Mouse (Mus musculus): ENCODE measurements around the gene Has3. TPM values are rescaled to one million over a fixed set of nuclear protein-coding genes. Genes with fewer than 3 reads are reported as not detected.

Gene Has3
- total and polyA plus RNA-seq, 3 experiments: 0.66 TPM; not detected in 2

- TF ChIP-seq TAL1 (conservative IDR thresholded peaks at IDR 0.05; ENCODE audit: low read depth, low read length) (no peak), POLR2AphosphoS5 (IDR thresholded peaks at IDR 0.05; ENCODE audit: insufficient replicate concordance, low read depth, low read length) (no peak), GATA1 (IDR thresholded peaks at IDR 0.05; ENCODE audit: borderline replicate concordance, low read length) (no peak), CTCF (IDR thresholded peaks at IDR 0.05; ENCODE audit: low read depth, low read length) (no peak), GATA2 (IDR thresholded peaks at IDR 0.05; ENCODE audit: borderline replicate concordance, low read depth, low read length) (no peak)
- Histone ChIP-seq H3K4me1 (ENCODE audit: insufficient read depth, low read depth, low read length) (no peaks in the 10 kb centered on the region), H3K36me3 (replicated peaks) (no peaks in the 10 kb centered on the region), H3K9me3 (replicated peaks) (no peaks in the 10 kb centered on the region), H3K4me3 (ENCODE audit: low read depth, low read length) (no peak overlapping the region), H3K27me3 (ENCODE audit: insufficient read depth, low read length) (no peaks in the 10 kb centered on the region)
- DNase-seq (ENCODE audit: low spot score) (no peak), ATAC-seq (ENCODE audit: extremely low read depth, insufficient number of reproducible peaks, low FRiP score, poor library complexity, severe bottlenecking) (no peak)
Observed at GRCm38 (mm10) chr8:106838803-106839202, 31.2 kb upstream of the Has3 start.

- H3K9me3 ChIP-seq (replicated peaks): no peaks in the 10 kb centered on the region
- ATAC-seq (ENCODE audit: extremely low read depth, insufficient number of reproducible peaks, low FRiP score, poor library complexity, severe bottlenecking) (no peak), DNase-seq (ENCODE audit: low spot score) (no peak)
- H3K4me1 ChIP-seq (ENCODE audit: insufficient read depth, low read depth, low read length): no peaks in the 10 kb centered on the region
- no peaks in the 10 kb centered on the region for H3K27me3 ChIP-seq (ENCODE audit: insufficient read depth, low read length)
- H3K36me3 ChIP-seq (replicated peaks): no peaks in the 10 kb centered on the region
- TF ChIP-seq POLR2AphosphoS5 (IDR thresholded peaks at IDR 0.05; ENCODE audit: insufficient replicate concordance, low read depth, low read length) (no peak), CTCF (IDR thresholded peaks at IDR 0.05; ENCODE audit: low read depth, low read length) (no peak), GATA2 (IDR thresholded peaks at IDR 0.05; ENCODE audit: borderline replicate concordance, low read depth, low read length) (no peak), GATA1 (IDR thresholded peaks at IDR 0.05; ENCODE audit: borderline replicate concordance, low read length) (no peak), TAL1 (conservative IDR thresholded peaks at IDR 0.05; ENCODE audit: low read depth, low read length) (no peak)
- no peak overlapping the region for H3K4me3 ChIP-seq (ENCODE audit: low read depth, low read length)
Observed at GRCm38 (mm10) chr8:106839209-106840001, 30.6 kb upstream of the Has3 start.

- Histone ChIP-seq H3K4me3 (ENCODE audit: low read depth, low read length) (no peak overlapping the region), H3K27me3 (ENCODE audit: insufficient read depth, low read length) (peaks cover 3% of the 10 kb centered on the region), H3K9me3 (replicated peaks) (no peaks in the 10 kb centered on the region), H3K4me1 (ENCODE audit: insufficient read depth, low read depth, low read length) (no peaks in the 10 kb centered on the region), H3K36me3 (replicated peaks) (peaks cover 25% of the 10 kb centered on the region)
- ATAC-seq (ENCODE audit: extremely low read depth, insufficient number of reproducible peaks, low FRiP score, poor library complexity, severe bottlenecking) (no peak), DNase-seq (ENCODE audit: low spot score) (no peak)
- TF ChIP-seq GATA2 (IDR thresholded peaks at IDR 0.05; ENCODE audit: borderline replicate concordance, low read depth, low read length) (no peak), TAL1 (conservative IDR thresholded peaks at IDR 0.05; ENCODE audit: low read depth, low read length) (no peak), GATA1 (IDR thresholded peaks at IDR 0.05; ENCODE audit: borderline replicate concordance, low read length) (no peak), CTCF (IDR thresholded peaks at IDR 0.05; ENCODE audit: low read depth, low read length) (no peak), POLR2AphosphoS5 (IDR thresholded peaks at IDR 0.05; ENCODE audit: insufficient replicate concordance, low read depth, low read length) (no peak)
Observed at GRCm38 (mm10) chr8:106850034-106850433, 20.0 kb upstream of the Has3 start.

GRCm38 (mm10) chr8:106854534-106855241, 15.4 kb upstream of the Has3 start:
- DNase-seq (ENCODE audit: low spot score) (no peak), ATAC-seq (ENCODE audit: extremely low read depth, insufficient number of reproducible peaks, low FRiP score, poor library complexity, severe bottlenecking) (no peak)
- TF ChIP-seq GATA2 (IDR thresholded peaks at IDR 0.05; ENCODE audit: borderline replicate concordance, low read depth, low read length) (no peak), CTCF (IDR thresholded peaks at IDR 0.05; ENCODE audit: low read depth, low read length) (no peak), GATA1 (IDR thresholded peaks at IDR 0.05; ENCODE audit: borderline replicate concordance, low read length) (no peak), TAL1 (conservative IDR thresholded peaks at IDR 0.05; ENCODE audit: low read depth, low read length) (no peak), POLR2AphosphoS5 (IDR thresholded peaks at IDR 0.05; ENCODE audit: insufficient replicate concordance, low read depth, low read length) (no peak)
- no peak overlapping the region for H3K4me3 ChIP-seq (ENCODE audit: low read depth, low read length)
- peaks cover 11% of the 10 kb centered on the region for H3K27me3 ChIP-seq (ENCODE audit: insufficient read depth, low read length)
- no peaks in the 10 kb centered on the region for H3K4me1 ChIP-seq (ENCODE audit: insufficient read depth, low read depth, low read length)
- H3K36me3 ChIP-seq (replicated peaks): peaks cover 19% of the 10 kb centered on the region
- H3K9me3 ChIP-seq (replicated peaks): no peaks in the 10 kb centered on the region

- H3K36me3 ChIP-seq (replicated peaks): peaks cover 15% of the 10 kb centered on the region
- no peaks in the 10 kb centered on the region for H3K4me1 ChIP-seq (ENCODE audit: insufficient read depth, low read depth, low read length)
- H3K9me3 ChIP-seq (replicated peaks): no peaks in the 10 kb centered on the region
- no peak overlapping the region for H3K4me3 ChIP-seq (ENCODE audit: low read depth, low read length)
- peaks cover 11% of the 10 kb centered on the region for H3K27me3 ChIP-seq (ENCODE audit: insufficient read depth, low read length)
- TF ChIP-seq TAL1 (conservative IDR thresholded peaks at IDR 0.05; ENCODE audit: low read depth, low read length) (no peak), CTCF (IDR thresholded peaks at IDR 0.05; ENCODE audit: low read depth, low read length) (no peak), GATA2 (IDR thresholded peaks at IDR 0.05; ENCODE audit: borderline replicate concordance, low read depth, low read length) (no peak), GATA1 (IDR thresholded peaks at IDR 0.05; ENCODE audit: borderline replicate concordance, low read length) (no peak), POLR2AphosphoS5 (IDR thresholded peaks at IDR 0.05; ENCODE audit: insufficient replicate concordance, low read depth, low read length) (no peak)
- no peak for ATAC-seq (ENCODE audit: extremely low read depth, insufficient number of reproducible peaks, low FRiP score, poor library complexity, severe bottlenecking)
- no peak for DNase-seq (ENCODE audit: low spot score)
Observed at GRCm38 (mm10) chr8:106855242-106855562, 14.8 kb upstream of the Has3 start.

DNA sequence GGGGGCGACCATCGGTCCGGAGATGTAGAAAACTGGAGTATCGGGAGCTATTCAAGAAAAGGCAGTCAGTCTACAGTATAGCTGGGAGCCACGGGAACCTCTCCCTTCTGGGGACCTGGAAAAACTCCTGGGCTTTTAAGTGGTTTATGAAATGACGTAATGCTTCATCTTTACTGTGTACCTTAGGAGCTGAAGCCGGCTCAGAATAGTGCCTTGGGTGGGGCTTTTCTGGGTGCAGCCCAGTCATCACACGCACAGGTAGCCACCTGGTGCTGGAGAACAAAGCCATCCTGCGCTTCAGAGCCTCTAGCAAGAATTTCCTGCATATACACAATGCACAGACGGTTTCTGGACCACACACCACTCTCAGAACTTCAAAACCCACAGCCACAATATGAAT, 7.2 kb upstream of the Has3 start:
- no peaks in the 10 kb centered on the region for H3K36me3 ChIP-seq (replicated peaks)
- DNase-seq (ENCODE audit: low spot score) (no peak), ATAC-seq (ENCODE audit: extremely low read depth, insufficient number of reproducible peaks, low FRiP score, poor library complexity, severe bottlenecking) (no peak)
- peaks cover 22% of the 10 kb centered on the region for H3K27me3 ChIP-seq (ENCODE audit: insufficient read depth, low read length)
- H3K4me3 ChIP-seq (ENCODE audit: low read depth, low read length): no peak overlapping the region
- no peaks in the 10 kb centered on the region for H3K9me3 ChIP-seq (replicated peaks)
- TF ChIP-seq CTCF (IDR thresholded peaks at IDR 0.05; ENCODE audit: low read depth, low read length) (no peak), POLR2AphosphoS5 (IDR thresholded peaks at IDR 0.05; ENCODE audit: insufficient replicate concordance, low read depth, low read length) (no peak), GATA2 (IDR thresholded peaks at IDR 0.05; ENCODE audit: borderline replicate concordance, low read depth, low read length) (no peak), TAL1 (conservative IDR thresholded peaks at IDR 0.05; ENCODE audit: low read depth, low read length) (no peak), GATA1 (IDR thresholded peaks at IDR 0.05; ENCODE audit: borderline replicate concordance, low read length) (no peak)
- H3K4me1 ChIP-seq (ENCODE audit: insufficient read depth, low read depth, low read length): no peaks in the 10 kb centered on the region
